Mouse (Mus musculus) ES-CJ7 (cell line): ENCODE results near the gene Idh3a.

Experiments
- DNase-seq: peaks from one replicate; pipeline ENCODE4 v3.0.0; 2011; ENCODE audit warnings: low read depth, low spot score

Gene Idh3a

GRCm38 (mm10) chr9:54647456-54647855 is 61.3 kb downstream of the Idh3a start:
- DNase-seq: no peak

DNA sequence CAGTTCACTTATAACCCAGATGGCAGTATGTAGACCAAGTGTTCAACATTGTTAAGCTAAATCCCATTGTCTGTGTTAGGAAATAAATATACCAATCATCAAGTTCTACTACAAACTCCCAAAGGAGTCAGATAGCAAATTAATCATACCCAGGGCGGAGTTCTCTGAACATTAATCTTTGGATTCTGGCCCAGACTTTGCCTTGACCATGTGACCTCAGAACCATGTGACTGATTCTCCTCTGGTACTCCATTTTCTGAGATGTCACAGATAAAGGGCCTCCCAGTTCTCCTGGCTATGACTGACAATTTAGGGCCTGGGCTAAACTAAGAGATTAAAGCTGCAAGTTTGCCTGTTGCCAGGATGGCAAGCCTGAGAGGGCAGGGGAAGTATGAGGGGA is 63.2 kb downstream of the Idh3a start:
- no peak for DNase-seq

DNA sequence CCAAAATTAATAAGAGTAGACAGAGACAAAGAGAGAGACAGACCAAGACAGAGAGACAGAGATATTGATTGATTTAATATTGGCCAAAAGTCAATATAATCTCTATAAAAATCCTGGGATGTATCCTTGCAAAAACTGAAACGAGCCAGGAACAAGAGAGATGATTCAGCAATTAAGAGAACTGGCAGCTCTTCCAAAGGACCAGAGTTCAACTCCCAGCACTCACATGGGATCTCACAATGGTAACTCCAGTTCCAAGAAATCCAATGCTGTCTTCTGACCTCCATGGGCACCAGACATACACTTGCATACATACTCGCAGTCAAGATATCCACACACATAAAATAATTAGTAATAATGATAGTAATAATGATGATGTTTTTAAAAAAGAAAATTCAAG is 66.6 kb downstream of the Idh3a start:
- DNase-seq: no peak
